Mouse (Mus musculus): ENCODE measurements at regions not wholly inside any gene's neighbourhood (a gene's known extent, or its start where the extent isn't known, plus 50 kb on each side); places are given as distances from the start of the nearest gene placed in this dataset.

GRCm38 (mm10) chr12:5762306-5762927, 386.9 kb upstream of the Klhl29 start:
- no peak for TF ChIP-seq CTCF (IDR thresholded peaks at IDR 0.05; ENCODE audit: borderline replicate concordance, extremely low read depth, insufficient read depth, insufficient read length)
- TF ChIP-seq POLR2A (IDR thresholded peaks at IDR 0.05; ENCODE audit: borderline replicate concordance, extremely low read depth, insufficient read depth, insufficient read length, poor library complexity, severe bottlenecking): no peak

All from brain, embryonic 14.5 days (tissue).